In the genomic region with DNA sequence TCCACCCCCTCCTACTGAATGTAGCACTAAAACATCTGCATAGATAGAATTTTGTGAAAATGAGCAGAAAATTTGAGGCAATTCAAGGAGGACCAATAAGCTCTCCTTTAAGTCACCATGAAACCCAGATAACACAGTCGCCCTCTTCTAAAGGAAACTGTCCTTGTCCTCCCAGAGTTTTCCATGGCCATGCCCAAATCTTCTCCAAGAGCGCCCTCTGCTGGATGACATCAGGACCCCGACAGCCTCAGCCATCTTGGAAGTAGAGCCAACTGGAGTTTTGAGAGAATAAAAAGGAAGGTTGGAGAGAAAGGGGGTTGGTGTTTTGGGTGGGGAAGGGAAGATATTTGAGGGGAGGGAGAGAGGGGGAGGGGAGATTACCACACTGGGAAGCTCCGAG, we compare ENCODE assay signal across 9 mouse cellular contexts.
A peak's percentile ranks its signal among the peaks of the same experiment; 100 is the strongest.
DNase-seq lines count a peak whose midpoint lies in the region; ATAC-seq lines count a peak whose summit lies in the region.
"Had no signal": no experiment of that assay in that cellular context is flagged by ENCODE, and none has a peak within 500 bp of the region (broad histone marks: within the 10 kb centered on the region; RNA-seq: fewer than 3 reads in every experiment).

No protein-coding gene starts in this region.

- no peaks in the 10 kb centered on the region for H3K9me3 ChIP-seq in forebrain, embryonic 16.5 days (ENCODE audit: control insufficient read depth, low read length)
- no peaks in the 10 kb centered on the region for H3K9me3 ChIP-seq in hindbrain, embryonic 12.5 days (replicated peaks)
- H3K9me3 ChIP-seq in midbrain, embryonic 10.5 days (replicated peaks), result no peaks in the 10 kb centered on the region
- H3K9me3 ChIP-seq: liver, embryonic 15.5 days had no signal

- H3K36me3 ChIP-seq in forebrain, embryonic 16.5 days (ENCODE audit: control insufficient read depth, insufficient read depth), result no peaks in the 10 kb centered on the region
- no peaks in the 10 kb centered on the region for H3K36me3 ChIP-seq in hindbrain, embryonic 12.5 days
- H3K36me3 ChIP-seq in midbrain, embryonic 10.5 days, result no peaks in the 10 kb centered on the region
- H3K36me3 ChIP-seq: liver, embryonic 15.5 days had no signal

- no peaks in the 10 kb centered on the region for H3K27me3 ChIP-seq in forebrain, embryonic 16.5 days (replicated peaks; ENCODE audit: control insufficient read depth, insufficient read depth, low read length)
- peaks cover 11% of the 10 kb centered on the region; the same call in 1 of the 2 replicates for H3K27me3 ChIP-seq in hindbrain, embryonic 12.5 days
- H3K27me3 ChIP-seq in midbrain, embryonic 10.5 days (ENCODE audit: low read depth, poor library complexity, severe bottlenecking), result peaks cover 56% of the 10 kb centered on the region

- H3K9ac ChIP-seq in forebrain, embryonic 16.5 days (replicated peaks; ENCODE audit: low read depth, low read length), result no peak overlapping the region
- no peak overlapping the region for H3K9ac ChIP-seq in hindbrain, embryonic 12.5 days
- H3K9ac ChIP-seq: liver, embryonic 15.5 days had no signal

- peak; percentile 51; the same call in 1 of the 2 replicates for ATAC-seq in cerebellum, adult (ENCODE audit: insufficient number of reproducible peaks, low FRiP score, low TSS enrichment)
- ATAC-seq in forebrain, embryonic 16.5 days, result peak; percentile 58
- peak; percentile 65; the same call in 1 of the 2 replicates for ATAC-seq in hindbrain, embryonic 12.5 days (ENCODE audit: low FRiP score)

- no peak overlapping the region for H3K4me3 ChIP-seq in forebrain, embryonic 16.5 days (replicated peaks; ENCODE audit: low read length)
- no peak overlapping the region for H3K4me3 ChIP-seq in hindbrain, embryonic 12.5 days
- H3K4me3 ChIP-seq in midbrain, embryonic 10.5 days, result no peak overlapping the region
- H3K4me3 ChIP-seq: liver, embryonic 15.5 days had no signal

- WGBS in forebrain, embryonic 16.5 days, result 17% methylated on average over 4 of the region's 4 CpGs
- WGBS in hindbrain, embryonic 12.5 days, result 8% methylated on average over 4 of the region's 4 CpGs
- WGBS in midbrain, embryonic 10.5 days, result 18% methylated on average over 4 of the region's 4 CpGs

- DNase-seq in NIH3T3 (ENCODE audit: low read depth), result peak; percentile 81
- peak; percentile 90 to 96 for DNase-seq in left cerebral cortex, adult 18-20 months (ENCODE audit: low spot score in 2 of 2)
- peak; percentile 87 for DNase-seq in midbrain, embryonic 10.5 days (ENCODE audit: low spot score)
- DNase-seq in right cerebral cortex, postnatal 25 days, result peak; percentile 73
- peak; percentile 96 for DNase-seq in urinary bladder, postnatal 25 days (ENCODE audit: low spot score)

- H3K27ac ChIP-seq in forebrain, embryonic 16.5 days (ENCODE audit: low read length), result no peak overlapping the region
- H3K27ac ChIP-seq in hindbrain, embryonic 12.5 days, result no peak overlapping the region
- H3K27ac ChIP-seq in midbrain, embryonic 10.5 days (replicated peaks), result no peak overlapping the region
- H3K27ac ChIP-seq: liver, embryonic 15.5 days had no signal

- no peak overlapping the region for H3K4me2 ChIP-seq in forebrain, embryonic 16.5 days (ENCODE audit: low read length)
- H3K4me2 ChIP-seq in hindbrain, embryonic 12.5 days (replicated peaks), result no peak overlapping the region
- H3K4me2 ChIP-seq: liver, embryonic 15.5 days had no signal

- peaks cover 11% of the 10 kb centered on the region for H3K4me1 ChIP-seq in forebrain, embryonic 16.5 days (replicated peaks; ENCODE audit: control insufficient read depth, insufficient read depth, low read length)
- H3K4me1 ChIP-seq in hindbrain, embryonic 12.5 days, result peaks cover 6% of the 10 kb centered on the region; the same call in 1 of the 2 replicates
- H3K4me1 ChIP-seq in midbrain, embryonic 10.5 days, result peaks cover 14% of the 10 kb centered on the region
